Mouse (Mus musculus) urinary bladder, postnatal 25 days (tissue): Measurements from ENCODE around the gene Calcrl.

Experiments
- DNase-seq: peaks from one replicate; pipeline ENCODE4 v3.0.0; 2022; ENCODE audit warnings: low spot score

Calcrl gene

GRCm38 (mm10) chr2:84425138-84425537 lies at the start of gene Calcrl:
Gene Calcrl (minus strand): TSS chr2:84425411.
- DNase-seq: peak; percentile 32

- no peak for DNase-seq
Observed at GRCm38 (mm10) chr2:84474651-84475050, 49.4 kb upstream of the Calcrl start.

GRCm38 (mm10) chr2:84473941-84474530 lies 48.8 kb upstream of the Calcrl start:
- no peak for DNase-seq

- no peak for DNase-seq
Observed at GRCm38 (mm10) chr2:84467391-84467790, 42.2 kb upstream of the Calcrl start.

- no peak for DNase-seq
Observed at GRCm38 (mm10) chr2:84464956-84465355, 39.7 kb upstream of the Calcrl start.

GRCm38 (mm10) chr2:84462411-84462810 lies 37.2 kb upstream of the Calcrl start:
- no peak for DNase-seq

GRCm38 (mm10) chr2:84459651-84460177 lies 34.5 kb upstream of the Calcrl start:
- DNase-seq: no peak

GRCm38 (mm10) chr2:84457221-84457620 lies 32.0 kb upstream of the Calcrl start:
- no peak for DNase-seq

- DNase-seq: peak; percentile 40
Observed at GRCm38 (mm10) chr2:84455236-84455799, 30.1 kb upstream of the Calcrl start.

- no peak for DNase-seq
Observed at GRCm38 (mm10) chr2:84454551-84455235, 29.5 kb upstream of the Calcrl start.

GRCm38 (mm10) chr2:84454051-84454450 lies 28.8 kb upstream of the Calcrl start:
- DNase-seq: no peak

GRCm38 (mm10) chr2:84445499-84445898 lies 20.3 kb upstream of the Calcrl start:
- DNase-seq: no peak

- DNase-seq: no peak
Observed at GRCm38 (mm10) chr2:84441940-84442339, 16.7 kb upstream of the Calcrl start.

- no peak for DNase-seq
Observed at GRCm38 (mm10) chr2:84429724-84430123, 4.5 kb upstream of the Calcrl start.

- no peak for DNase-seq
Observed at GRCm38 (mm10) chr2:84428836-84429235, 3.6 kb upstream of the Calcrl start.

- no peak for DNase-seq
Observed at GRCm38 (mm10) chr2:84426531-84426930, 1.3 kb upstream of the Calcrl start.

- DNase-seq: no peak
Observed at GRCm38 (mm10) chr2:84416501-84416900, 8.7 kb downstream of the Calcrl start.

GRCm38 (mm10) chr2:84409796-84410592 lies 15.2 kb downstream of the Calcrl start:
- no peak for DNase-seq

GRCm38 (mm10) chr2:84404834-84405233 lies 20.4 kb downstream of the Calcrl start:
- DNase-seq: no peak

- no peak for DNase-seq
Observed at GRCm38 (mm10) chr2:84402713-84403112, 22.5 kb downstream of the Calcrl start.

GRCm38 (mm10) chr2:84396557-84396956 lies 28.7 kb downstream of the Calcrl start:
- DNase-seq: no peak

GRCm38 (mm10) chr2:84393236-84393635 lies 32.0 kb downstream of the Calcrl start:
- DNase-seq: no peak
